Mouse (Mus musculus): ENCODE measurements at regions not wholly inside any gene's neighbourhood (a gene's known extent, or its start where the extent isn't known, plus 50 kb on each side); places are given as distances from the start of the nearest gene placed in this dataset.
A peak's percentile ranks its signal among the peaks of the same experiment; 100 is the strongest.

DNA sequence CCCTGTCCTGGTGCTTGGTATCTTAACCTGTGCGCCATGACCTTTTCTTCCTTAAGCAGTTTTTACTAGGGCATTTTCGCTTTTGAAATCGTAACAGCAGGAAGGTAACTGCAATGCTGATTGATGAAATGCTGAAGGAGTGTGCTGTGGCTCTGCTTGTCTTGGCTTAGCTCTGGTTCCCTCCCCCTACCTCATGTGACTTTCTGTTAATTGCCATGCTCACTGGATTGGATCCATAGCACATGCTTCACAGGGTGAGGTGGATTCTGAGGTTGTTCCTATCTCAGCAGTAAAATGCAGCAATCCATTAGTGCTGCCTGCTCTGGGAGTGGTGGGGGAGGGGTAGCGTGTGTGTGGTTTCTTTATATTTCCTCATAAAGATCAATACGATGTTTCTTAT is 268.6 kb upstream of the Eef2kmt start:
- H3K27ac ChIP-seq: no peak overlapping the region
- no peak for DNase-seq (ENCODE audit: low spot score in 2 of 2)
- no peak overlapping the region for H3K4me3 ChIP-seq
- TF ChIP-seq CTCF (conservative IDR thresholded peaks at IDR 0.05): no peak

DNA sequence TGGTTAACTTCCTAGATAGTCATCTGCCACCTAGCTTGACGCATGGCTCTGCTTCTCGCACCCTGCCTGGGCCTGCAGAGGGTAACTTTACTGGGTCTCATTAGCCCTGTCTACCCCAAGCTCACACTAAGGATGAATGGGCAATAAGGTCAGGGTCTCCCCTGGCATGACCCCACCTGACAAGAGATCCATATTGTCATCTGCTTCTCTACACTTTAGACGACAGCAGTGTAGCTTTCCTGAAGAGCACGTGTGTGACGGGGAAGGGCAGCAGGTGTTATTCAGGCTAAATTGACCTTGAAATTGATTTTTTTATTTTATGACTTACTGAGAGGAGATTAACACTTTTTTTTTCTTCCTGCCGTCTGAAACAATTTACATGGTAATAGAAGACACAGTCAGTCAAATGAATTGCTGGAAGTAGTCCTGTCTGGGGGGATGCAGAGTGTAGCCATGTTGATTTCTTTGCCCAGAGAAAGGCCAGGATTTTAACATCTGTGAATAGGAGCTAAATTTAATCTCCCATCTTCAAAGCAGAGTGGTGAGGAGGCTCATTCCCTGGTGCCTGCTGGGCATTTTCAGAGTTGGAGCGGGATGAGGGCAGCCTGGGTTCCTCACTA is 267.7 kb upstream of the Eef2kmt start:
- no peak overlapping the region for H3K27ac ChIP-seq
- TF ChIP-seq CTCF (conservative IDR thresholded peaks at IDR 0.05): no peak

DNA sequence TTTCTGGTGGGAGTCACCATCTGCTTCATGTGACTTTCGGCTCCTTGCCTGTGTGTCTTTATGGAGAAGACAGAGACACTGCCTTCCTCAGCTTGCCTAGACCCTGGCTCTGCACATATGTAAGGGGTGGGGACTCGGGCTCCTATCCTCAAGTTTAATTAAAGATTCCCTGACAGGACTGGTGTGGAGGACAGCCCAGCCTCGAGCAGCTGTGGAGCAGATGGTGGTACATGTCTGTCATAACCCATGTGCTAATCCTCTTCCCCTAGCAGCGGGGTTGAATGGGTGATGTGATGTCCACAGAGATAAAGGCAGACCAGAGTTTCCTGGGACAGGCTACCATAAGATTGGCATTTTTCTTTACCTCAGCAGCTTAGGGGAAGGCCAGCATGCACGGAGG is 262.0 kb upstream of the Eef2kmt start:
- Histone ChIP-seq H3K27ac (no peak overlapping the region), H3K4me3 (no peak overlapping the region)
- no peak for DNase-seq (ENCODE audit: low spot score in 2 of 2)
- no peak for TF ChIP-seq CTCF (conservative IDR thresholded peaks at IDR 0.05)

More for the DNA sequence above, 267.7 kb upstream of the Eef2kmt start:
- H3K4me3 ChIP-seq: no peak overlapping the region
- no peak for DNase-seq (ENCODE audit: low spot score in 2 of 2)

DNA sequence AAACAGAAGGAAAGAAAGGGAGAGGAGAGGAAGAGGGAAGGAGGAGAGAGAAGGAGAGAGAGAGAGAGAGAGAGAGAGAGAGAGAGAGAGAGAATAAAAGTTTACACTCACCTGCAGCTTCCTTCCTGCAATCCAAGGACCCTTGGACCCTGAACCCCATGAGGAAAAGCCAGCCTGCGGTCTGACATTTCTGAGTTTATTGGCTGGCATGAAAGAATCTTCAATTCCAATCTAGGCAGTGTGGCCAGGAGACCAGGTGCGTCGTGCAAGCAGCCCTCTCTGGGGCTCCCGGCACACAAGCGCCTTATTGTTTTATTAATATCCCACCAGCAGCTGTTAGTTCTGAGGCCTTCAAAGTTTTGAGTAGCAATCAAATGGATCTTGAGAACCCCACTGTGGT is 260.1 kb upstream of the Eef2kmt start:
- Histone ChIP-seq H3K27ac (no peak overlapping the region), H3K4me3 (no peak overlapping the region)
- DNase-seq (ENCODE audit: low spot score in 2 of 2): no peak
- TF ChIP-seq CTCF (conservative IDR thresholded peaks at IDR 0.05): no peak

DNA sequence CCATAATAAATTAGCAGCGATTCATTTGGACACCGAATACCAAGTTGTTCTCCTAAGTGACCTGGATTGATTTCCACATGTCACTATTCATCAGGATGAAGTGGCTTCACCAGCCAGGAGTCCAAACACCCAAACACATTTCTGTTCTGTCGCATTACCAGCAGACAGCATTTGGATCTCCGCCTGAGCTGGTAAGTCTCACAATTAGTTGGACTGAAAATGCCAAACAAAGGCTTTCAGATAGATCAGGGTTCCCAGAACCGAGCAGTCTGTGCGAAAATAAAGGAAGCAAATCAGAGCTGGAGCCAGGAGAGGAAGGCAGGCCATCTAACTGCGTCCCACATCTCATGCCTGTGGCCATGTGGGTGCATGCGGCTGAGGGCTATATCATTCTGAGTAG is 251.5 kb upstream of the Eef2kmt start:
- DNase-seq (ENCODE audit: low spot score in 2 of 2): peak in 1 of 2 experiments; percentile 41
- Histone ChIP-seq H3K4me3 (no peak overlapping the region), H3K27ac (peak overlapping the region; percentile 32; the same call in 1 of the 2 replicates)
- TF ChIP-seq CTCF (conservative IDR thresholded peaks at IDR 0.05): no peak

DNA sequence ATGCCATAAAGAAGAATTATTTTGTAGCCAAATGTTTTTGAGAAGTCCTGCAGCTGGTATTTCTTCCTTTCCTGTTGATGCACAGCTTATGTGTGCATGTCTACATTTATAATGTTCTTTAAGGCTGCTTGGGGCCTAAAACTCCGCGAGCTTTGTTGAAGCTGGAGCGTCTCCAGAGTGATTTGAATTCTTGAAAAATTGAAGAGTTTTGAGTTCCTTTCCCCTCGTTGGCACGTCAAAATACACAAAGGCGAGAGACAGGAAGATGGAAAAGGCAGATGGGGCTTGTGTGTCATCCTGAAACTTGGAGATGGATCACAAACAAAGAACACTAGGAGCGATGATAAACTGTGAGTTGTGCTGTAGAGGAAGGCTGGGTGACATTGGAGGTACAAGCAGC is 246.2 kb upstream of the Eef2kmt start:
- no peak for TF ChIP-seq CTCF (conservative IDR thresholded peaks at IDR 0.05)
- DNase-seq (ENCODE audit: low spot score in 2 of 2): peak in 1 of 2 experiments; percentile 71
- Histone ChIP-seq H3K27ac (0 out of 2 replicates have a peak overlapping the region, but pooled peaks have one; percentile 7), H3K4me3 (no peak overlapping the region)

DNA sequence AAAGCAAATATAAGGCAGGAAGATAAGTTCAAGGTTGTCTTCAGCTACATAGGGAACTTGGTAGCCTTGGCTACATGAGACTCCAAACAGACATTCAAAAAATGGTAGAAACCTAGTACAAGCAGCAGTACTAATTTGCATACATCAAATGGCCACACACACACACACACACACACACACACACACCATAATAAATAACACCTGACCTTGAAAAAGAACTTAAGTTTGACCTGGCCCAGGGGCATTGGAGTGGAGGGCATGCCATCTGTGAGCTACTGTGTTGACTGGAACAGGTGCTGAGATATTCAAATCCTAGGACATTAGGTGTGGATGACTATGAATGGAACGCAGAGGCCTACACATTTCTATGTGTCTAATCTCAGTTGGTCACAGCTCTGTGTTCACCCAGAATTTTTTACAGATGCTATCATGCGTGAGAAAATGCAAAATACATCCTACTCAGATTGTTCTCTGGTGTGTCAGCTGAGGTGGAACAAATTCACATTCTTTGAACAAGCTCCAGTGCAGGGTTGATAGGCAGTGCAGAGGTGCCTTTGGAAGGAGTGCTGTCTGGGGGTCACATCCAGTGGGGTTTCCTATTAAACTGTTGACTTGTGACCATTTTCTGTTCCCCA is 240.4 kb upstream of the Eef2kmt start:
- Histone ChIP-seq H3K27ac (no peak overlapping the region), H3K4me3 (no peak overlapping the region)
- no peak for TF ChIP-seq CTCF (conservative IDR thresholded peaks at IDR 0.05)
- DNase-seq (ENCODE audit: low spot score in 2 of 2): no peak

DNA sequence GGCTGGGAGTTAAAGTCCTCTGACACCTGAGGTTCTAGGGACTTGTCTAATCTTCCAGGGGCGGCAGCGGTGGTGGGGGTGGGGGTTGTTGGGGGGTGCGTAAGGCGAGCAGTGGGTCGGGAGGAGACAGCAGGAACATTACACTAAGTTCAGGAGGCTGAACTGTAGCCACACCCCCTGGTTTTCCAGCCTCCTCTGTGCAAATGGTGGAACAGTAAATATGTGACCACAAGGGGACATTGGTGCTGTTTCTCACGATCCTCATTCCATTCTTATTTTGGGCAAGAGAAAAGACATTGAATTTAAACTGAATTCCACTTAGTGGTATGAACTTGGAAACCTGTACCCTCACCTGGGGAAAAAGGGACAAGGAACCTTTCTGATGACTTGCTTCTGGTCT is 237.6 kb upstream of the Eef2kmt start:
- H3K4me3 ChIP-seq: no peak overlapping the region

DNA sequence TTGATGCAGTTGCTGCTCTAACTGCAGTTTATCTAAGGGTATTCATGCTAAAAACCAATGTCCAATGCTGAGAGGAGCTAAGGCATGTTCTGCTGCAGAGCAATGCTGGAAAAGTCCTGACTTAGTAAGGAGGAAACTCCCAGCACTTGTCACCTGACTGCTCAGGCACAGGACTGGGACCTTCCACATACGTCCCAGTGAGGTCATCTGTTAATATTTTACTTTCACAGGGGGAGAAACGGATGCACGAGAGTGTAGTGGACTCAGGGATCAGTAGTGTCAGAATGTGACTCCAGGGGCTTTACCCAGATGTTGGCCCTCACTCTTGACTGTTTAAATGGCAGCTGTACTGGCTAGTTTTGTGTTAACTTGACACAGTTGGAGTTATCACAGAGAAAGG is 231.5 kb upstream of the Eef2kmt start:
- H3K4me3 ChIP-seq: no peak overlapping the region
- DNase-seq (ENCODE audit: low spot score in 2 of 2): no peak
- no peak overlapping the region for H3K27ac ChIP-seq
- no peak for TF ChIP-seq CTCF (conservative IDR thresholded peaks at IDR 0.05)

More for the DNA sequence above, 237.6 kb upstream of the Eef2kmt start:
- TF ChIP-seq CTCF (conservative IDR thresholded peaks at IDR 0.05): 0 out of 2 replicates have a peak, but pooled peaks have one; percentile 12
- DNase-seq (ENCODE audit: low spot score in 2 of 2): no peak
- no peak overlapping the region for H3K27ac ChIP-seq

DNA sequence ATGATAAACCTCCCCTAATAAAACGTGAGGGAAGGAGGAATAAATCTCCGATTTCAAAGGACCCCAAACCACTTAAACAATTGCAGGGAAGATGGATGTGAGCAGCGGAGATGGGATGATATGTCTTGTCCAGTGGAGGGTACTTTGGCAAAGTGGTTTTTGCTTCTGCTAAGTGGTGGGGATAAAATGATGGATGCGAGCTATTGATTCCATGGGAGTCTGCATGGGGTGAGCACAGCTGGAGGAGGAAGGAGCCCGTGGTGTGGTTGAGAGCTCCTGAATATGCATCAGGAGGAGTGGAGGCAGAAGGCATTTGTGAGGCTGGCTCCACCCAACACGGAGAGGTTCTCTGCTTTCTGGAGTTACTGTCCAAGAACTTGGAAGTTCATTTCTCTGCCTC is 227.6 kb upstream of the Eef2kmt start:
- Histone ChIP-seq H3K4me3 (no peak overlapping the region), H3K27ac (no peak overlapping the region)
- DNase-seq (ENCODE audit: low spot score in 2 of 2): no peak
- no peak for TF ChIP-seq CTCF (conservative IDR thresholded peaks at IDR 0.05)

DNA sequence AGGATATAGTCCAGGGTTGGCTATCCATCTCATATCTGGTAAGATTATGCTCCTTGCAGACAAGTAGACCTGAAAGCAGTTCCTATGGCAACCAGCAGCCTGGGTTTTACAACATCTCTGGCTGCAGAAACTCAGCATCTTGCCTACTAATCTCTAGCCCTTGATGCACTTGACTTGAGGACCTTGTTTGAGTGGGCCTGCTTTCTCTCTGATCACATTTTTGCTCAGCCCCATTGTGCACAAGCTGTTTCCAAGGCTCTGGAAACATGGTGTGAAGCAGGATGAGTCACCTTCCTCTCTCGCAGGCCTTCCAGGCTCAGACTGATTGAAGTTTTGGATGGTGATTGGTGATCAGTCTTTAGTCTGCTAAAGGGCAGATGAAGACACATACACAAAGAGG is 224.4 kb upstream of the Eef2kmt start:
- Histone ChIP-seq H3K4me3 (no peak overlapping the region), H3K27ac (peak overlapping the region; percentile 39; the same call in 1 of the 2 replicates)
- TF ChIP-seq CTCF (conservative IDR thresholded peaks at IDR 0.05): no peak
- peak in 1 of 2 experiments; percentile 32 for DNase-seq (ENCODE audit: low spot score in 2 of 2)

DNA sequence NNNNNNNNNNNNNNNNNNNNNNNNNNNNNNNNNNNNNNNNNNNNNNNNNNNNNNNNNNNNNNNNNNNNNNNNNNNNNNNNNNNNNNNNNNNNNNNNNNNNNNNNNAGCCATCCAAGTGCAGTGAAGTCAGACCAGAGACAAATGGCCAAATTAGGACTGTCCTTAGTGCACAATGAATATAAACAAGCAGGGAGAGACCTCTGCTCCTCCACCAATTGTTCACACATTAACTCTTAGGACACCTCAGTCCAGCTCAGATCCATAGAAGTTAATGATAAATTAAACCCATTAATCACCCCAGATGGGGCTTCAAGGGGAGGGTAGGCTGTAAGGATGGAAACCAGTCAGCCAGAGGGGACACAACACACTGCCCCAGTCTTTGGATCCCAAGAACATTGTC is 223.2 kb upstream of the Eef2kmt start:
- Histone ChIP-seq H3K27ac (no peak overlapping the region), H3K4me3 (no peak overlapping the region)
- DNase-seq (ENCODE audit: low spot score in 2 of 2): no peak
- TF ChIP-seq CTCF (conservative IDR thresholded peaks at IDR 0.05): no peak

DNA sequence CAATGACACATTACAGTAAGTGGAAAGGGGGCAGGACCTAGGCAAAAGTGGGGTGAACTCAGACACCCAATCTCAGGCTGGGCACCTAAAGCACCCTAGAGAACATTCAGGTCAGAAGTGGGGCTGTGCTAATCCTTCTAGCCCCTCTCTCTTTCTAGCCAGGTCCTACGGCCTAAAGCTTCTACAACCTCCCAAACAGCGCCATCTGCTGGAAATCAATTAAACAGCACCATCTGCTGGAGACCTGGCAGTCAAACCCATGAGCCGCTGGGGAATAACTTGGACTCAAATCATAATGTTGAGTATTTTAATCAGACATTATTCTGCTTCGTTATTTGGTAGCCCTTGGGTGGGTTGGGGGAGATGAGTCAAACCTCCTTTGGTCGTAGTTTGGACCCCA is 215.5 kb upstream of the Eef2kmt start:
- Histone ChIP-seq H3K27ac (no peak overlapping the region), H3K4me3 (no peak overlapping the region)
- DNase-seq (ENCODE audit: low spot score in 2 of 2): peak in 1 of 2 experiments; percentile 65
- TF ChIP-seq CTCF (conservative IDR thresholded peaks at IDR 0.05): peak; percentile 81

DNA sequence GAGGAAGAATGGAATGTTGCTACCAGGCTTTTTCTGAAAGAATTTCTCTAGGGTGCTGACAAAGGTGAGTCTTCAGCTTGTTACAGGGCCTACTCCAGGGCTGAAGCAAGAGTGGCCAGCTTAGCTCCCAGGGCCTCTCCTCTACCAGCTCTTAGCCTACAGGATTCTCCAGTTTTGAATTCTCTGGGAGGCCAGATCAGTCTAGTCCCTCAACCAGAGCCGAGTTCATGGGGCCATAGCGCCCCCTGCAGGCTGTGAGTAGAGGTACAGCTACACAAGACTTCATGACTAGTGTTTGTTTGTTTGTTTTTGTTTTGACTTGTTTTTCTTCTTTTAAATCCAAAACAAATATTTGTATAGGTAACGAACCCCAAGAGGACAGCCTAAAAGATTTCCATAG is 211.8 kb upstream of the Eef2kmt start:
- peak; percentile 25 to 61 for DNase-seq (ENCODE audit: low spot score in 2 of 2)
- H3K4me3 ChIP-seq: no peak overlapping the region
- peak; percentile 91 for TF ChIP-seq CTCF (conservative IDR thresholded peaks at IDR 0.05)
- no peak overlapping the region for H3K27ac ChIP-seq
